Mouse (Mus musculus): ENCODE results near the gene Spi1.
"Not testable (repeated sequence)": the region's sequence is repeated elsewhere in the genome, so short reads cannot be mapped to it uniquely, and the experiment has no call there.

Spi1 gene

GRCm38 (mm10) chr2:91081775-91082695 is at the start of gene Spi1:
Spi1 (plus strand) TSS chr2:91082390.
- DNase-seq (ENCODE audit: low spot score in 2 of 2) = no peak

- DNase-seq (ENCODE audit: low spot score in 2 of 2) = no peak
Observed at GRCm38 (mm10) chr2:91033000-91033399, 49.2 kb upstream of the Spi1 start.

- no peak for DNase-seq (ENCODE audit: low spot score in 2 of 2)
Observed at GRCm38 (mm10) chr2:91035385-91035784, 46.8 kb upstream of the Spi1 start, which contains the start of gene Rapsn. Rapsn (plus strand) TSS chr2:91035620.

DNA sequence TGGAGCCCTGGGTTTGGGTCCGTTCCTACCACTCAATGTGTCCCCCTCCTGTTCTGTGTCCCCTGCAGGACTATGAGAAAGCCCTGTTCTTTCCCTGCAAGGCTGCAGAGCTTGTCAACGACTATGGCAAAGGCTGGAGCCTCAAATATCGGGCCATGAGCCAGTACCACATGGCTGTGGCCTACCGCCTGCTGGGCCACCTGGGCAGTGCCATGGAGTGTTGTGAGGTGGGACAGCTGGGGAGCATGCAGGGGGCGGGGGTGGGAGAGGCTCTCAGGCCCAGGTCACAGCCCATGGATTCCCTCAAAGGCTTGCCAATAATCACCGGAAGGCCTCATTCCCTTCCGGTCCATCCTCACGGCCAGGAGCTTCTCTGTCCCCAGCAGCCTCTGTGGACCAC is 40.4 kb upstream of the Spi1 start:
- no peak for DNase-seq (ENCODE audit: low spot score in 2 of 2)

GRCm38 (mm10) chr2:91042651-91043398 is 39.4 kb upstream of the Spi1 start:
- no peak for DNase-seq (ENCODE audit: low spot score in 2 of 2)

- DNase-seq (ENCODE audit: low spot score in 2 of 2) = no peak
Observed at GRCm38 (mm10) chr2:91044727-91045126, 37.5 kb upstream of the Spi1 start.

DNA sequence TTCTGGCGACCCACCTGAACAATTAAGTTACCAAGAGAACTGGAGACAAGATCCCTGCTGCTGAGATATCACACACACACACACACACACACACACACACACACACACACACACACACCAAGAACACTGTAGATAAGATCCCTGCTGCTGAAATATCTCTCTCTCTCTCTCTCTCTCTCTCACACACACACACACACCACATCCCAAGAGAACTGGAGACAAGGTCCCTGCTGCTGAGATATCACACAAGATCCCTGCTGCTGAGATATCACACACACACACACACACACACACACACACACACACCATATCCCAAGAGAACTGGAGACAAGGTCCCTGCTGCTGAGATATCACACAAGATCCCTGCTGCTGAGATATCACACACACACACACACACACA is 36.4 kb upstream of the Spi1 start:
- DNase-seq (ENCODE audit: low spot score in 2 of 2) = not testable (repeated sequence)

GRCm38 (mm10) chr2:91047359-91047758 is 34.8 kb upstream of the Spi1 start:
- no peak for DNase-seq (ENCODE audit: low spot score in 2 of 2)

DNA sequence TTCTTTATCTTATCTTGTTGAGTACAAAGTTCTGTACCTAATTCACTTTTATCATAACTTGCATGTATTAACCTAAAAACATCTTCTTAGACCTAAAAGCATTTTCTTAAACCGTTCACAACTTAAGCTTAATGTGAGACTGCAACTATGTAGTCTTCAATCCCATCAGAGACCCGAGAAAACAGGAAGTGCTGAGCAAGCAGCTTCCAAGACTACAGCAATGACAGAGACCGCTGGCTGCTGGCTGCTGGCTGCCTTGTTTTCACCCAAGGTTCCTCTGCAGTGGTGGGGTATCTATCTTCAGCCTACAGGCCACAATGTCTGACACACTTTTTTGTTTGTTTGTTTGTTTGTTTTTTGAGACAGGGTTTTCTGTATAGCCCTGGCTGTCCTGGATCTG is 30.3 kb upstream of the Spi1 start:
- DNase-seq (ENCODE audit: low spot score in 2 of 2) = no peak

GRCm38 (mm10) chr2:91052752-91053151 is 29.4 kb upstream of the Spi1 start:
- no peak for DNase-seq (ENCODE audit: low spot score in 2 of 2)

GRCm38 (mm10) chr2:91053181-91053933 is 28.8 kb upstream of the Spi1 start:
- DNase-seq (ENCODE audit: low spot score in 2 of 2) = no peak

- peak; percentile 94 to 98 for DNase-seq (ENCODE audit: low spot score in 2 of 2)
Observed at GRCm38 (mm10) chr2:91053934-91054382, 28.2 kb upstream of the Spi1 start, which contains the start of gene Psmc3. Psmc3 (plus strand) TSS chr2:91054009.

- no peak for DNase-seq (ENCODE audit: low spot score in 2 of 2)
Observed at GRCm38 (mm10) chr2:91058435-91058834, 23.8 kb upstream of the Spi1 start.

DNA sequence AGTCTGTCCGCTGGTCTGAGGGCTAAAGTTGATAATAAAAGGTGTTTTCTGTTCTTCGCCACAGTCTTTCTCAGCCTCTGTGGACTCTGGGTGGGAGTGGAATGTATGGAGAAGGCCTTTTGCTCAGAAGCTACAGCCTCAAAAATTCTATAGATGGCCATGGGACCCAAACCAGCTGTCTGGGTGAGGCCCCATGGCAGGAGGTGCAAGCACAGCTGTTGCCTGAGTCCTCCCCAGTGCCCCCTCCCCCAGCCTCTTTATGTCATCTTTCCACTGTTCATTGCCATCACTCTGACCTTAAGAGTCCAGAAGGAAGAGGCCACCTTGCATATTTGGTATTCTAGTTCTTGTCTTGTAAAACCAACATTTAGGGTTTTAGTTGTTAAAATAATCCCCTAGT is 22.8 kb upstream of the Spi1 start:
- no peak for DNase-seq (ENCODE audit: low spot score in 2 of 2)

GRCm38 (mm10) chr2:91060544-91061355 is 21.4 kb upstream of the Spi1 start:
- DNase-seq (ENCODE audit: low spot score in 2 of 2) = no peak

DNA sequence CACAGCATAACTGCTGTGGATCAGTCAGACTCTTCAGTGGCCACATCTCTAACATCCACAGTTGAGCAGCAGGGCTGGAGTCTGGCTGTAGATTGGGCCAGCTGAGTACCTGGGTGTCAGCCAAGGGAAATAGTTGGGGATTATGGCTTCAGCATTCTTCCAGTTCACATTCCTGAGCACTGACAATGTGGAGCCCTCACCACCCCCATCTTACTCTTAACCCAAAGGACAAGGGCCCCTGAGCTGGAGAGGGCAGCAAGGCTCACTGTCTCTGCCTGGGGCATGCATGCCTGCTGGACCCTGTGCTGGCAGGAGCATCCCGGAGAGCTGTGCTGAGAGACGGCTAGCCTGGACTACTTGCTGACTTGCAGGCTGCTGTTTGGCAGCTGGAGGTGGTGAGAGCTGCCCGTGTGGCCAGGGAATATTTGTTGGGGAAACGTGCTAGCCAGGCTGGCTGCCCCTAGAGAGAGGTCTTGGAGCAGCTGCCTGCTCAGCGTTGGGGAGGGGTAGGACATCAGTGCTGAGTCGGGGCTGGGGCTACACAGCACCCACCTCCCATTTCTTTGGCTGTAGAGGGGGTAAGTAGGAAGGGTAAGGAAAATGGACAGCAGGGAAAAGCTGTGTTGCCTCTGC is 20.2 kb upstream of the Spi1 start:
- DNase-seq (ENCODE audit: low spot score in 2 of 2) = peak in 1 of 2 experiments; percentile 42

GRCm38 (mm10) chr2:91062779-91063606 is 19.2 kb upstream of the Spi1 start:
- DNase-seq (ENCODE audit: low spot score in 2 of 2) = no peak

GRCm38 (mm10) chr2:91064211-91064610 is 18.0 kb upstream of the Spi1 start:
- DNase-seq (ENCODE audit: low spot score in 2 of 2) = no peak

DNA sequence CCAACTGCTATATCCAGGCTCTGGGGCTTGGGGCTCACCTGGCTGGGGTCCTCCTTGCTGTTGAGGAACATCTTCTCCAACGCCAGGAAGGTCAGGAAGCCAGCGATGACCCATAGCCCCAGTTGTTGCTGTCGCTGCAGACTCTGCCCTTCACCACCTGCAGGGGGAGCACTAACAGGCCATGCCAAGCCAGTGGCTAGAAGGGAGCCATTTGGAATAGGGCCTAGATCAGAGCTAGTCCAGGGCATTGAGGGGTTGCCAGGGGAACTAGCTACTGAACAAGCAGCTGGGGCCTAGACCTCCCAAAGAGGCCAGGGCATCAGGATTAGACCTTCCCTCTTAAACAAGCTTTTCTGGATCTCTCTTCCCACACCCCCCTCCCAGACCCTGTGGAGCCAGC is 16.6 kb upstream of the Spi1 start:
- no peak for DNase-seq (ENCODE audit: low spot score in 2 of 2)

GRCm38 (mm10) chr2:91066455-91066854 is 15.7 kb upstream of the Spi1 start:
- no peak for DNase-seq (ENCODE audit: low spot score in 2 of 2)
